In the genomic region with DNA sequence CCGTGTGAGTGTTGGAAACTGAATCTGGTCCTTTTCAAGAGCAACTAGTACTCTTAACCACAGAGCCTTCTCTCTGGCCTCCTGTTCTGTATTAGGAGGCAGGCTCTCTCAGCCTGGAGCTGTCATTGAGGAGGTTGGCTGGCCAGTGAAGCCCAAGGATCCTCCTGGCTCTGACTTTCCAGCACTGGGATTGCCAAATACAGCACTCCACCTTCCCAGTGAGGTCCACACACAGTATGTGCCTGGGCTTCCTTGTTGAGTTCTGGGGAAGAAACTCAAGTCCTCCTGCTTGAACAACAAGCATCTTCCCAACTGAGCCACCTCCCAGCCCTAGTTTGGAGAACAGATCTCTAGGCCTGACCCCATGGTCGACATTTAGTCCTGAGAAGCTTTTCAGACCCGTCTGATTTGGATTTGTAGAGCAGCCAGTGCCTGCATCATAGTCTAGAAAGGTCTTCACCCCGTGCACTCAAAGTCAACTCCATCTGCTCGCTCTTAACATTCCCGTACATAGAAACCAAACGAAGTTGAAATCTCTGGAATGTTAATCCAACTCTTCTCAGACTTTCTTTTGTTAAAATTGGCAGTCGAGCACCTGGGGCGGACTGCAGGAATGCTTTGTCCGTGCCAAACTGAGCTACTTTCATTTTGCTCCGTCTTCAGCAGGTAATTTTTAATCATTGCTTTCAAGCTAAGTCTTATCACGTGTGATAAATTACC, we compare ENCODE assay signal across 12 mouse cellular contexts.
DNase-seq lines count a peak whose midpoint lies in the region; ATAC-seq and TF ChIP-seq lines count a peak whose summit lies in the region.
"Had no signal": no experiment of that assay in that cellular context is flagged by ENCODE, and none has a peak within 500 bp of the region (broad histone marks: within the 10 kb centered on the region; RNA-seq: fewer than 3 reads in every experiment).

No protein-coding gene starts in this region.

- H3K9ac ChIP-seq in heart, embryonic 15.5 days: no peak overlapping the region
- no peak overlapping the region for H3K9ac ChIP-seq in forebrain, embryonic 14.5 days (ENCODE audit: low read length)
- H3K9ac ChIP-seq: embryonic facial prominence, embryonic 15.5 days had no signal

- no peak for TF ChIP-seq POLR2A in brain, embryonic 14.5 days (IDR thresholded peaks at IDR 0.05; ENCODE audit: borderline replicate concordance, extremely low read depth, insufficient read depth, insufficient read length, poor library complexity, severe bottlenecking)

- H3K27ac ChIP-seq in heart, embryonic 15.5 days: peak overlapping the region; percentile 54
- no peak overlapping the region for H3K27ac ChIP-seq in heart, embryonic 10.5 days
- H3K27ac ChIP-seq in forebrain, embryonic 14.5 days (ENCODE audit: low read depth, low read length): no peak overlapping the region
- H3K27ac ChIP-seq: embryonic facial prominence, embryonic 15.5 days; hindbrain, embryonic 10.5 days had no signal

- TF ChIP-seq CTCF in brain, embryonic 14.5 days (IDR thresholded peaks at IDR 0.05; ENCODE audit: borderline replicate concordance, extremely low read depth, insufficient read depth, insufficient read length): no peak

- DNase-seq in heart, embryonic 10.5 days (ENCODE audit: low spot score): no peak
- DNase-seq in Muller cell, postnatal 12 days (ENCODE audit: inconsistent ontology term): peak; percentile 31
- DNase-seq in brain, embryonic 14.5 days (ENCODE audit: low read depth): peak; percentile 16
- DNase-seq in lung, postnatal 25 days (ENCODE audit: low spot score): peak; percentile 34
- DNase-seq in left cerebral cortex, postnatal 4 days: no peak
- DNase-seq in forebrain, embryonic 14.5 days (ENCODE audit: low spot score): no peak
- DNase-seq: cerebellum, adult 2 months; layer of hippocampus, adult 9-11 months; thymus, postnatal 4 days had no signal

- no peaks in the 10 kb centered on the region for H3K27me3 ChIP-seq in heart, embryonic 15.5 days
- no peaks in the 10 kb centered on the region for H3K27me3 ChIP-seq in heart, embryonic 10.5 days (ENCODE audit: insufficient read depth, poor library complexity, severe bottlenecking)
- H3K27me3 ChIP-seq in forebrain, embryonic 14.5 days (replicated peaks; ENCODE audit: control insufficient read depth, insufficient read depth, low read length): no peaks in the 10 kb centered on the region
- H3K27me3 ChIP-seq: embryonic facial prominence, embryonic 15.5 days had no signal

- no peak overlapping the region for H3K4me3 ChIP-seq in heart, embryonic 15.5 days
- H3K4me3 ChIP-seq in heart, embryonic 10.5 days: no peak overlapping the region
- no peak overlapping the region for H3K4me3 ChIP-seq in forebrain, embryonic 14.5 days (ENCODE audit: low read depth, low read length)
- H3K4me3 ChIP-seq: embryonic facial prominence, embryonic 15.5 days; hindbrain, embryonic 10.5 days had no signal

- H3K36me3 ChIP-seq in heart, embryonic 15.5 days: no peaks in the 10 kb centered on the region
- H3K36me3 ChIP-seq in heart, embryonic 10.5 days: no peaks in the 10 kb centered on the region
- no peaks in the 10 kb centered on the region for H3K36me3 ChIP-seq in forebrain, embryonic 14.5 days (ENCODE audit: control insufficient read depth, insufficient read depth, low read length)
- H3K36me3 ChIP-seq: embryonic facial prominence, embryonic 15.5 days; hindbrain, embryonic 10.5 days had no signal

- no peaks in the 10 kb centered on the region for H3K9me3 ChIP-seq in heart, embryonic 15.5 days (replicated peaks)
- no peaks in the 10 kb centered on the region for H3K9me3 ChIP-seq in heart, embryonic 10.5 days
- no peaks in the 10 kb centered on the region for H3K9me3 ChIP-seq in forebrain, embryonic 14.5 days (replicated peaks; ENCODE audit: control insufficient read depth, low read length)
- H3K9me3 ChIP-seq: embryonic facial prominence, embryonic 15.5 days; hindbrain, embryonic 10.5 days had no signal

- intact Hi-C loops in left cerebral cortex, postnatal 4 days (cut with DNase I): no loop called here

- no peak for ATAC-seq in heart, embryonic 15.5 days (replicated peaks; ENCODE audit: insufficient number of reproducible peaks, insufficient read depth, low FRiP score, low read depth)
- no peak for ATAC-seq in forebrain, embryonic 14.5 days

- H3K4me1 ChIP-seq in heart, embryonic 15.5 days (replicated peaks): no peaks in the 10 kb centered on the region; the same call in 1 of the 2 replicates
- H3K4me1 ChIP-seq in heart, embryonic 10.5 days: no peaks in the 10 kb centered on the region
- no peaks in the 10 kb centered on the region for H3K4me1 ChIP-seq in forebrain, embryonic 14.5 days (ENCODE audit: control insufficient read depth, insufficient read depth, low read length)
- H3K4me1 ChIP-seq: embryonic facial prominence, embryonic 15.5 days; hindbrain, embryonic 10.5 days had no signal

- WGBS in heart, embryonic 15.5 days: 48% methylated on average over 12 of the region's 12 CpGs
- WGBS in heart, embryonic 10.5 days: 67% methylated on average over 12 of the region's 12 CpGs
- WGBS in forebrain, embryonic 14.5 days: 44% methylated on average over 12 of the region's 12 CpGs

- peak overlapping the region; percentile 29 for H3K4me2 ChIP-seq in heart, embryonic 15.5 days
- H3K4me2 ChIP-seq in forebrain, embryonic 14.5 days (ENCODE audit: low read length): no peak overlapping the region
- H3K4me2 ChIP-seq: embryonic facial prominence, embryonic 15.5 days had no signal

Comparison
In these comparisons a context has a peak if more than half of its experiments do, and no peak if none do; other contexts are left out.
1. DNase-seq: peak in Muller cell, postnatal 12 days (single experiment), brain, embryonic 14.5 days (single experiment) and lung, postnatal 25 days (single experiment); none in heart, embryonic 10.5 days (single experiment), left cerebral cortex, postnatal 4 days (single experiment) and forebrain, embryonic 14.5 days (single experiment).